Mouse (Mus musculus): ENCODE results near the gene Rybp. TPM values are rescaled to one million over a fixed set of nuclear protein-coding genes. Genes with fewer than 3 reads are reported as not detected.
A peak's percentile ranks its signal among the peaks of the same experiment; 100 is the strongest.

Rybp gene
- polyA plus RNA-seq, 1 experiment from 2014 or later: 18.8 TPM

DNA sequence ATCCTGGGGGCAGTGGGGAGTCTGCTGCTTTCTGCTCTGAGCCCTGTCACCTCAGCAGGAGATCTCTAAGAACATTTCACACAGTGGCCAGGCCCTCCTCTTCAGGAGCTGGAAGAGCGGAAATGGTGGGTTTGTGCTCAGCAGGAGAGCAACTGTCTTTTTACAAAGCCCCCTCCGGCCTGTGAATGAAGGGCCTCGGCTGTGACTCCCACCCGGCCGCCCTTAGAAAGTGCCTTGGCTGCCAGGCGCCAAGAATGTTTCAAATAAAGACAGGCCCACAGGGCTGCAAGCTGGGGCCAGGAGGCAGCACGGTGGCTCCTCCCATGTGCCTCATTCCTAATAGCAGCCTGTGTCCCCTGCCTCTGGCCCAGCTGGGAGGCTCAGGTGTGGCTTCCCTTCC, 74.5 kb downstream of the Rybp start:
- no peaks in the 10 kb centered on the region for H3K36me3 ChIP-seq (ENCODE audit: insufficient read depth, low read length)
- 35% methylated on average over 7 of the region's 7 CpGs for WGBS
- no peak overlapping the region for H3K4me3 ChIP-seq (replicated peaks; ENCODE audit: low read depth, low read length)
- H3K4me1 ChIP-seq (replicated peaks; ENCODE audit: insufficient read depth, low read length): peaks cover 22% of the 10 kb centered on the region
- H3K27ac ChIP-seq: no peak overlapping the region
- no peaks in the 10 kb centered on the region; the same call in 1 of the 2 replicates for H3K27me3 ChIP-seq (ENCODE audit: insufficient read depth, low read length)
- no peak overlapping the region for H3K4me2 ChIP-seq (ENCODE audit: low read length)
- TF ChIP-seq CTCF (IDR thresholded peaks at IDR 0.05; ENCODE audit: low read depth): no peak
- H3K9ac ChIP-seq (ENCODE audit: low read depth, low read length): no peak overlapping the region
- ATAC-seq (replicated peaks; ENCODE audit: low FRiP score, low read depth): no peak
- no peak for DNase-seq (ENCODE audit: low spot score)
- no peaks in the 10 kb centered on the region for H3K9me3 ChIP-seq (replicated peaks; ENCODE audit: low read length)

DNA sequence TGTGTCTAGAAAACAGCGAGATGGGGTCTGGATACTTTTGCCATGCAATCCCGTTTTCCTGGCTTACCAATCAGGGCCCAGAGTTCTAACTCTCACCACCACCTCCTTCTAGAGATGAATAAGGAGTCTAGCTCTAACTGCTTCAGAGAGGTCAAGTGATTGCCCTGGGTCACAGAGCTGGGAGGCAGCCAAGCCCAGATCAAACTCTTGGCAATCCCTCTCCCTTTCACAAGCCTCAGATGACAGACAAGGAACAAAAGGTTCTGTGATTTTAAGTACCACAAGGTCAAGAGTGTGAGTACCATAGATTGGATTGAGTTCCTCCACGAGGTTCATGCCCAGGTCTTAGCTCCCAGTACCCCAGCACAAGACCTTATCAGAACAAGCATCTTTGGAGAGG, 75.6 kb downstream of the Rybp start:
- 71% methylated on average over 3 of the region's 3 CpGs for WGBS
- no peaks in the 10 kb centered on the region for H3K9me3 ChIP-seq (replicated peaks; ENCODE audit: low read length)
- peaks cover 30% of the 10 kb centered on the region; the same call in 1 of the 2 replicates for H3K4me1 ChIP-seq (replicated peaks; ENCODE audit: insufficient read depth, low read length)
- TF ChIP-seq CTCF (IDR thresholded peaks at IDR 0.05; ENCODE audit: low read depth): no peak
- H3K4me2 ChIP-seq (ENCODE audit: low read length): no peak overlapping the region
- no peaks in the 10 kb centered on the region; the same call in 1 of the 2 replicates for H3K27me3 ChIP-seq (ENCODE audit: insufficient read depth, low read length)
- H3K27ac ChIP-seq: no peak overlapping the region
- H3K4me3 ChIP-seq (replicated peaks; ENCODE audit: low read depth, low read length): no peak overlapping the region
- no peak for DNase-seq (ENCODE audit: low spot score)
- H3K9ac ChIP-seq (ENCODE audit: low read depth, low read length): no peak overlapping the region
- ATAC-seq (replicated peaks; ENCODE audit: low FRiP score, low read depth): no peak
- H3K36me3 ChIP-seq (ENCODE audit: insufficient read depth, low read length): no peaks in the 10 kb centered on the region

DNA sequence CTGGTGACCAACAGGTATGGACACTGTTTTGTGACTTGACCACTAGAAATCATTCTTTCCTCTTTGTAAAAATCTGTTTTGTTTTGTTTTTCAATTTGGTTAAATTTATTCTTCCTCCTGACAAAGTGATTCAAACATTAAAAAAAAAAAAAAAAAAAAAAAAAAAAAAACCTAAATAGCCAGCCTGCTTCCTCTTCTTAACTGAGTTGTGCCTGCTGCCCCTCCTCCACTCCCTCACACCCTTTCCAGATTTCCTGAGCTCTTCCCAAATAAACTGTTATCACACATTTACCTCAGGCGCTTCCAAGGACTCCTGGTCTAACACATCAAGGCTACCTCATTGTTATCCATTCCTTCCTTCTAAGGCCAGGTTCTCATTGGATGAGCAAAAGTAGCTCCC, 76.8 kb downstream of the Rybp start:
- H3K9ac ChIP-seq (ENCODE audit: low read depth, low read length): no peak overlapping the region
- H3K4me1 ChIP-seq (replicated peaks; ENCODE audit: insufficient read depth, low read length): peaks cover 30% of the 10 kb centered on the region; the same call in 1 of the 2 replicates
- no peak for TF ChIP-seq CTCF (IDR thresholded peaks at IDR 0.05; ENCODE audit: low read depth)
- H3K4me3 ChIP-seq (replicated peaks; ENCODE audit: low read depth, low read length): no peak overlapping the region
- no peak overlapping the region for H3K4me2 ChIP-seq (ENCODE audit: low read length)
- no peak for DNase-seq (ENCODE audit: low spot score)
- no peaks in the 10 kb centered on the region; the same call in 1 of the 2 replicates for H3K27me3 ChIP-seq (ENCODE audit: insufficient read depth, low read length)
- H3K27ac ChIP-seq: no peak overlapping the region
- 91% methylated on average over 1 of the region's 1 CpGs for WGBS
- no peaks in the 10 kb centered on the region for H3K36me3 ChIP-seq (ENCODE audit: insufficient read depth, low read length)
- no peaks in the 10 kb centered on the region for H3K9me3 ChIP-seq (replicated peaks; ENCODE audit: low read length)
- ATAC-seq (replicated peaks; ENCODE audit: low FRiP score, low read depth): no peak

DNA sequence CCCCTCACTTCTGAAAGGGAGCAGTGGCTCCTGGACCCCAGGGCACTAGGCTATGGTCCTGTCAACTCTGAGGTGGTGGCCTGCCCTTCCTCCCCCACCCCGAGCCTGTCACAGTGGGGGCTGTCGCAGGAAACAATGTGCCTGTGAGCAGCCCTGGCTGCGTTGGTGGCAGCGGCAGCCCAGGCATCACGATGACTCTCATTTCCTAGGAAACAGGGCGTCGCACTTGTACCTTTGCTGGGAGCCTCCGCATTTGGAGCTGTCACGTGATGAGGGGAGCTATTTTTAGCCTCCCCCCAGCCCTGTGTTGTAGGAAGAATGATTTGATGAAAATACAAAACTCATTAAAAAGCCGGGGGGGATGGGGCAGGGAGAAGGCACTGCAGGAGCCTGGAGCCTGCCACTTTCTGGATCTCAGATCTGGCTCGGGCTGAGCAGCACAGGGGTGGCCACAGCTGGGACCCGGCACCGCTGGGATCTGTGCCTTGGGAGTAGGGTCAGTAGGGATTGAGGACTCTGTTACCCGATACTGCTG, 80.5 kb downstream of the Rybp start:
- H3K27me3 ChIP-seq (ENCODE audit: insufficient read depth, low read length): no peaks in the 10 kb centered on the region; the same call in 1 of the 2 replicates
- peak overlapping the region; percentile 15; the same call in 1 of the 2 replicates for H3K4me2 ChIP-seq (ENCODE audit: low read length)
- H3K27ac ChIP-seq: no peak overlapping the region
- no peaks in the 10 kb centered on the region for H3K36me3 ChIP-seq (ENCODE audit: insufficient read depth, low read length)
- H3K4me1 ChIP-seq (replicated peaks; ENCODE audit: insufficient read depth, low read length): peaks cover 16% of the 10 kb centered on the region
- WGBS: 3% methylated on average over 14 of the region's 14 CpGs
- no peak overlapping the region for H3K4me3 ChIP-seq (replicated peaks; ENCODE audit: low read depth, low read length)
- no peak overlapping the region for H3K9ac ChIP-seq (ENCODE audit: low read depth, low read length)
- ATAC-seq (replicated peaks; ENCODE audit: low FRiP score, low read depth): peak; percentile 58
- DNase-seq (ENCODE audit: low spot score): peak; percentile 58
- no peaks in the 10 kb centered on the region for H3K9me3 ChIP-seq (replicated peaks; ENCODE audit: low read length)
- no peak for TF ChIP-seq CTCF (IDR thresholded peaks at IDR 0.05; ENCODE audit: low read depth)

DNA sequence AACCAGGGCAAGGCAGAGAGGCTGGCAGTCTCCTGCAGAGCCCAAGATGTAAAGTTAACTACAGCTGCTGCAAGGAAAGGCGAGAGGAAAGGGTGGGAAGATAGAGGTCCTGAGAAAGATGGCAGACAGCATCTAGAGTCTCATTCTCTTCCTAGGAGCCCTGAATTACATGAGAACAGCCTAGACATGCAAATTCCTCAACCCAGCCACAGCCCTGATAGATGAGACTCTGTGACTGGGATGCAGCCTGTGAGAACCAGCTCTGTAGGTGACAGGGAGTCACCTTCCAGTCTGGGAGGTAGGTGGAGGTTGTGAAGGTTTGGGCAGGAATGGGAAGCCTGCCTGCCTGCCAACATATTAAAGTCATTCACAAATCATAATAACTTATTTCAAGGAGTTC, 81.0 kb downstream of the Rybp start:
- ATAC-seq (replicated peaks; ENCODE audit: low FRiP score, low read depth) (no peak), DNase-seq (ENCODE audit: low spot score) (no peak)
- no peak overlapping the region for H3K4me3 ChIP-seq (replicated peaks; ENCODE audit: low read depth, low read length)
- no peak for TF ChIP-seq CTCF (IDR thresholded peaks at IDR 0.05; ENCODE audit: low read depth)
- no peak overlapping the region for H3K4me2 ChIP-seq (ENCODE audit: low read length)
- H3K9ac ChIP-seq (ENCODE audit: low read depth, low read length): no peak overlapping the region
- H3K27ac ChIP-seq: no peak overlapping the region
- H3K4me1 ChIP-seq (replicated peaks; ENCODE audit: insufficient read depth, low read length): peaks cover 16% of the 10 kb centered on the region
- WGBS: 52% methylated on average over 1 of the region's 1 CpGs
- no peaks in the 10 kb centered on the region; the same call in 1 of the 2 replicates for H3K27me3 ChIP-seq (ENCODE audit: insufficient read depth, low read length)
- no peaks in the 10 kb centered on the region for H3K9me3 ChIP-seq (replicated peaks; ENCODE audit: low read length)
- H3K36me3 ChIP-seq (ENCODE audit: insufficient read depth, low read length): no peaks in the 10 kb centered on the region

DNA sequence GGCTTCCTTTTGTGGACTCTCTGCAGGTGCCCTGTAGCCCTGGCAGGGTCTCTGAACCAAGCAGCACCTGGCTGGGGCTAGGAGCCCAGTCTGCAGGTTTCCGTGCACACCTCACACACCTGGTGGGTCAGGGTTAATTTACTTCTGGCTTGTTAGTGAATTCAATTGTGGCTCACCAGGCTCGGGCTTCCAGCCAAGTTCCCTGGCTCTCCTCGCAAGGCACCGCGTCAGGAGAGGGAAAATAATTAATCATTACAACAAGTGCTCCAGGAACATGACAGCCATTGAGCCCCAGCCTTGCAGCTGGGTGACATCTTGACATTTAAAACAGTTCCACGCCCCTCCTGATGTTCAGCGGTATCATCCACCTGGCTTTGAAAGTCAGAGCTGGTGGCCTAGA, 82.8 kb downstream of the Rybp start:
- WGBS: 23% methylated on average over 7 of the region's 7 CpGs

DNA sequence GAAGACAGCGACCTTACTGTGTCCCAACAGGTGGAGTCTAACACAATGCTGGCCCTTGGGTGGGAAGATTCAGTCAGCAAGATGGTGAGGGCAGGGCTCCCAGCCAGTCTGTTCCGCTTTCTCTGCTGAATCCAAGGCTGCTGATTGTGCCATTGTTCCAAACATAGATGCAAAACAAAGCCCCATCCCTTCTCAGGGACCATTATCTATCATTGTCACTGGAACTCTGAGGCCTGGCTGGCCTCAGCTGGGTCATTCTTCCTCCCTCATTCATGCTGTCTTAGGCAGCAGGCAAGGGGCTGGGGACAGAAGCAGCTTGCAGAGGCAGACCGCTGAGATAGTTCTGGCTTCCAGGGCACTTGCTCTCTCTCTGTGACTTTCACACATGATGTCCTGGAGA, 83.8 kb downstream of the Rybp start:
- DNase-seq (ENCODE audit: low spot score) (no peak), ATAC-seq (replicated peaks; ENCODE audit: low FRiP score, low read depth) (no peak)
- Histone ChIP-seq H3K36me3 (ENCODE audit: insufficient read depth, low read length) (no peaks in the 10 kb centered on the region), H3K27me3 (ENCODE audit: insufficient read depth, low read length) (no peaks in the 10 kb centered on the region; the same call in 1 of the 2 replicates), H3K4me2 (ENCODE audit: low read length) (no peak overlapping the region), H3K9ac (ENCODE audit: low read depth, low read length) (no peak overlapping the region), H3K27ac (no peak overlapping the region), H3K4me1 (replicated peaks; ENCODE audit: insufficient read depth, low read length) (peaks cover 16% of the 10 kb centered on the region), H3K4me3 (replicated peaks; ENCODE audit: low read depth, low read length) (no peak overlapping the region), H3K9me3 (replicated peaks; ENCODE audit: low read length) (no peaks in the 10 kb centered on the region)
- 63% methylated on average over 3 of the region's 3 CpGs for WGBS
- no peak for TF ChIP-seq CTCF (IDR thresholded peaks at IDR 0.05; ENCODE audit: low read depth)

More for the DNA sequence above, 82.8 kb downstream of the Rybp start:
- Histone ChIP-seq H3K4me2 (ENCODE audit: low read length) (no peak overlapping the region), H3K36me3 (ENCODE audit: insufficient read depth, low read length) (no peaks in the 10 kb centered on the region), H3K9ac (ENCODE audit: low read depth, low read length) (no peak overlapping the region), H3K4me3 (replicated peaks; ENCODE audit: low read depth, low read length) (no peak overlapping the region), H3K27me3 (ENCODE audit: insufficient read depth, low read length) (no peaks in the 10 kb centered on the region; the same call in 1 of the 2 replicates), H3K4me1 (replicated peaks; ENCODE audit: insufficient read depth, low read length) (peaks cover 16% of the 10 kb centered on the region), H3K9me3 (replicated peaks; ENCODE audit: low read length) (no peaks in the 10 kb centered on the region), H3K27ac (no peak overlapping the region)
- 0 out of 2 replicates have a peak, but pooled peaks have one; percentile 30 for ATAC-seq (replicated peaks; ENCODE audit: low FRiP score, low read depth)
- DNase-seq (ENCODE audit: low spot score): peak; percentile 57
- no peak for TF ChIP-seq CTCF (IDR thresholded peaks at IDR 0.05; ENCODE audit: low read depth)

All from kidney, postnatal 0 days (tissue).